Mouse (Mus musculus): Measurements from ENCODE around the gene Pxk.

The Pxk gene

GRCm38 (mm10) chr14:8146611-8147223, 48.7 kb downstream of the Pxk start:
- no peak for DNase-seq (ENCODE audit: low spot score)

- DNase-seq (ENCODE audit: low spot score) = no peak
Observed at GRCm38 (mm10) chr14:8148842-8149241, 50.8 kb downstream of the Pxk start.

GRCm38 (mm10) chr14:8151757-8152156, 53.7 kb downstream of the Pxk start:
- no peak for DNase-seq (ENCODE audit: low spot score)

- no peak for DNase-seq (ENCODE audit: low spot score)
Observed at GRCm38 (mm10) chr14:8154072-8154471, 56.1 kb downstream of the Pxk start.

GRCm38 (mm10) chr14:8156947-8157346, 58.9 kb downstream of the Pxk start:
- peak; percentile 7 for DNase-seq (ENCODE audit: low spot score)

GRCm38 (mm10) chr14:8158721-8159120, 60.7 kb downstream of the Pxk start:
- no peak for DNase-seq (ENCODE audit: low spot score)

- DNase-seq (ENCODE audit: low spot score) = no peak
Observed at GRCm38 (mm10) chr14:8159141-8159540, 61.1 kb downstream of the Pxk start.

GRCm38 (mm10) chr14:8161777-8162176, 63.8 kb downstream of the Pxk start:
- peak; percentile 43 for DNase-seq (ENCODE audit: low spot score)

GRCm38 (mm10) chr14:8164463-8164862, 66.5 kb downstream of the Pxk start:
- no peak for DNase-seq (ENCODE audit: low spot score)

- DNase-seq (ENCODE audit: low spot score) = peak; percentile 99
Observed at GRCm38 (mm10) chr14:8172507-8173410, 74.7 kb downstream of the Pxk start, which contains the start of gene Pdhb. Gene Pdhb (minus strand): TSS chr14:8173025.

- DNase-seq (ENCODE audit: low spot score) = peak; percentile 56
Observed at GRCm38 (mm10) chr14:8173542-8174250, 75.7 kb downstream of the Pxk start.

- no peak for DNase-seq (ENCODE audit: low spot score)
Observed at GRCm38 (mm10) chr14:8174634-8175033, 76.6 kb downstream of the Pxk start.

- DNase-seq (ENCODE audit: low spot score) = no peak
Observed at GRCm38 (mm10) chr14:8176251-8176650, 78.2 kb downstream of the Pxk start.

GRCm38 (mm10) chr14:8180371-8181035, 82.5 kb downstream of the Pxk start:
- DNase-seq (ENCODE audit: low spot score) = no peak

GRCm38 (mm10) chr14:8183330-8183729, 85.3 kb downstream of the Pxk start:
- DNase-seq (ENCODE audit: low spot score) = peak; percentile 8

- DNase-seq (ENCODE audit: low spot score) = no peak
Observed at GRCm38 (mm10) chr14:8186278-8187045, 88.5 kb downstream of the Pxk start.

GRCm38 (mm10) chr14:8190556-8190955, 92.5 kb downstream of the Pxk start:
- no peak for DNase-seq (ENCODE audit: low spot score)

- no peak for DNase-seq (ENCODE audit: low spot score)
Observed at GRCm38 (mm10) chr14:8191331-8191965, 93.4 kb downstream of the Pxk start.

- no peak for DNase-seq (ENCODE audit: low spot score)
Observed at GRCm38 (mm10) chr14:8192727-8193126, 94.7 kb downstream of the Pxk start.

GRCm38 (mm10) chr14:8200769-8201168, 102.8 kb downstream of the Pxk start:
- no peak for DNase-seq (ENCODE audit: low spot score)

GRCm38 (mm10) chr14:8201715-8202114, 103.7 kb downstream of the Pxk start:
- no peak for DNase-seq (ENCODE audit: low spot score)

Data from T-cell, adult 2 months (primary cell).